Mouse (Mus musculus) ES-E14 (cell line): Measurements from ENCODE around the gene Slc39a11. TPM values are rescaled to one million over a fixed set of nuclear protein-coding genes. Genes with fewer than 3 reads are reported as not detected.

ENCODE experiments used
- DNase-seq: peaks from one replicate; pipeline ENCODE4 v3.0.0-alpha.2; 2013; ENCODE audit warnings: low read depth, low spot score
- H3K27ac ChIP-seq: 2 replicates; pipeline ENCODE4 v1.5.1; 2012; ENCODE audit warnings: low read depth, mild to moderate bottlenecking, low read length, moderate library complexity, mixed read lengths; ENCODE audit not compliant: poor library complexity, insufficient read depth, severe bottlenecking
- H3K36me3 ChIP-seq: 2 replicates; pipeline ENCODE4 v1.6.1; 2012; ENCODE audit warnings: mild to moderate bottlenecking, low read length, moderate library complexity, mixed read lengths; ENCODE audit not compliant: control insufficient read depth, poor library complexity, insufficient read depth, severe bottlenecking
- H3K4me1 ChIP-seq, 2 experiments: fragments of 150-350 bp in 1 of 2; sonication (generic) in 1 of 2; 2 replicates each; pipeline ENCODE4 v1.6.1; 2012; ENCODE audit warnings: low read length in 2 of 2, mild to moderate bottlenecking in 1 of 2, mixed read lengths in 1 of 2; ENCODE audit not compliant: control insufficient read depth in 2 of 2, insufficient read depth in 2 of 2, poor library complexity in 1 of 2
- H3K4me3 ChIP-seq, 2 experiments: fragments of 150-350 bp in 1 of 2; sonication (generic) in 1 of 2; 2 replicates each; pipeline ENCODE4 v1.5.1; 2012; ENCODE audit warnings: low read length in 2 of 2, low read depth in 1 of 2, mild to moderate bottlenecking in 1 of 2, mixed read lengths in 1 of 2; ENCODE audit not compliant: insufficient read depth in 1 of 2, poor library complexity in 1 of 2, severe bottlenecking in 1 of 2
- H3K9ac ChIP-seq: 2 replicates; pipeline ENCODE4 v1.6.1; 2012; ENCODE audit warnings: low read depth, mild to moderate bottlenecking, low read length, mixed read lengths; ENCODE audit not compliant: poor library complexity, insufficient read depth, severe bottlenecking
- H3K9me3 ChIP-seq: fragments of 150-350 bp; sonication (generic); 2 replicates; pipeline ENCODE4 v1.6.1; 2012; ENCODE audit warnings: low read depth, mild to moderate bottlenecking, low read length; ENCODE audit not compliant: control insufficient read depth, insufficient read depth
- CHD2 ChIP-seq: IDR thresholded peaks from 2 replicates; pipeline ENCODE4 v1.6.1; 2014; ENCODE audit warnings: mild to moderate bottlenecking, low read depth, low read length, inconsistent platforms
- HCFC1 ChIP-seq: IDR thresholded peaks from 2 replicates; pipeline ENCODE4 v1.6.1; 2012; ENCODE audit warnings: low read length, inconsistent platforms, borderline replicate concordance; ENCODE audit not compliant: insufficient read depth
- MAFK ChIP-seq: IDR thresholded peaks from 2 replicates; pipeline ENCODE4 v1.6.1; 2014; ENCODE audit warnings: mild to moderate bottlenecking, low read depth, low read length, inconsistent platforms; ENCODE audit not compliant: insufficient read depth
- ZC3H11A ChIP-seq: IDR thresholded peaks from 2 replicates; pipeline ENCODE4 v1.6.1; 2012; ENCODE audit warnings: low read depth, mild to moderate bottlenecking, inconsistent platforms, low read length, borderline replicate concordance
- ZNF384 ChIP-seq: IDR thresholded peaks from 2 replicates; pipeline ENCODE4 v1.6.1; 2012; ENCODE audit warnings: low read depth, low read length, inconsistent platforms
- in situ Hi-C, 2 experiments: fragments of 600-800 bp; cut with MboI; formaldehyde crosslinking; loops; one replicate each; pipeline ENCODE4 v1.15.1; 2025; ENCODE audit warnings: low sequenced_read_pairs in 2 of 2, inconsistent platforms in 1 of 2; ENCODE audit not compliant: unreplicated experiment in 2 of 2
- total RNA-seq: library from RNA; depleted of rRNA; stranded (reverse); fragments of 300-350 nt; gene quantifications from 2 replicates; pipeline ENCODE4 v1.2.3, GENCODE M21; 2012

The Slc39a11 gene
- total RNA-seq, 1 experiment, result 17.0 TPM

DNA sequence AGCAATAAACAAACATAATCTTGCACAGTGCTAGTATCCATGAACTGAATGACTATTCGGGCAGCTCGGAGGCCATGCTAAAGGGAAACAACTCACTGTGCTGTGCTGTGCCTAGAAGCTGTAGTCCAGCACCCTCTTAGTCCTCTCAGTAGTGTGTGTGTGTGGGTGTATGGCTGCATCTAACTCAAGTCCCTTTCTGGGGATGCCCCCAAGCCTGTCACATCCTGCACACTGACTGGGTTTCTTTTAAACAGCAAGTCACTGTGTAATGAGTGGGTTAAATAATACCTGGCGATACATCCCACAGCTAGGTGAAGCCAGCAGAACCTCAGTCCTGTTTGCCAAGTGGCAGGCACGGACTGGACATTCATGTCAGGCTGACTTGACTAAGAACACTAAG lies 8.9 kb upstream of the Slc39a11 start:
- H3K4me3 ChIP-seq, result no peak overlapping the region
- in situ Hi-C loops, result no loop called here
- H3K4me1 ChIP-seq, result peaks cover 2 to 4% of the 10 kb centered on the region in 2 experiments; a peak in 2 of 4 replicates
- DNase-seq, result no peak
- peaks cover 63% of the 10 kb centered on the region for H3K36me3 ChIP-seq
- H3K9me3 ChIP-seq, result no peaks in the 10 kb centered on the region
- H3K27ac ChIP-seq, result no peak overlapping the region
- no peak overlapping the region for H3K9ac ChIP-seq
- TF ChIP-seq ZNF384, result no peak
- TF ChIP-seq MAFK, result no peak
- TF ChIP-seq HCFC1, result no peak
- TF ChIP-seq CHD2, result no peak
- no peak for TF ChIP-seq ZC3H11A

- H3K9me3 ChIP-seq, result no peaks in the 10 kb centered on the region
- in situ Hi-C loops, result no loop called here
- no peak for TF ChIP-seq HCFC1
- TF ChIP-seq ZC3H11A, result no peak
- no peak for TF ChIP-seq ZNF384
- TF ChIP-seq CHD2, result no peak
- TF ChIP-seq MAFK, result no peak
Observed at GRCm38 (mm10) chr11:113658319-113658718, 8.4 kb upstream of the Slc39a11 start.

GRCm38 (mm10) chr11:113657221-113657620 lies 7.3 kb upstream of the Slc39a11 start:
- Histone ChIP-seq H3K9ac (no peak overlapping the region), H3K27ac (no peak overlapping the region), H3K4me3 (no peak overlapping the region), H3K36me3 (peaks cover 64% of the 10 kb centered on the region), H3K9me3 (no peaks in the 10 kb centered on the region), H3K4me1 (peaks cover 2 to 4% of the 10 kb centered on the region in 2 experiments; a peak in 2 of 4 replicates)
- TF ChIP-seq HCFC1, result no peak
- no peak for TF ChIP-seq MAFK
- TF ChIP-seq ZNF384, result no peak
- TF ChIP-seq ZC3H11A, result no peak
- no peak for TF ChIP-seq CHD2
- DNase-seq, result no peak
- in situ Hi-C loops, result no loop called here

More at GRCm38 (mm10) chr11:113658319-113658718, 8.4 kb upstream of the Slc39a11 start:
- H3K9ac ChIP-seq, result no peak overlapping the region
- H3K36me3 ChIP-seq, result peaks cover 64% of the 10 kb centered on the region
- no peak for DNase-seq
- H3K4me1 ChIP-seq, result peaks cover 2 to 4% of the 10 kb centered on the region in 2 experiments; a peak in 2 of 4 replicates
- no peak overlapping the region for H3K4me3 ChIP-seq
- H3K27ac ChIP-seq, result no peak overlapping the region

DNA sequence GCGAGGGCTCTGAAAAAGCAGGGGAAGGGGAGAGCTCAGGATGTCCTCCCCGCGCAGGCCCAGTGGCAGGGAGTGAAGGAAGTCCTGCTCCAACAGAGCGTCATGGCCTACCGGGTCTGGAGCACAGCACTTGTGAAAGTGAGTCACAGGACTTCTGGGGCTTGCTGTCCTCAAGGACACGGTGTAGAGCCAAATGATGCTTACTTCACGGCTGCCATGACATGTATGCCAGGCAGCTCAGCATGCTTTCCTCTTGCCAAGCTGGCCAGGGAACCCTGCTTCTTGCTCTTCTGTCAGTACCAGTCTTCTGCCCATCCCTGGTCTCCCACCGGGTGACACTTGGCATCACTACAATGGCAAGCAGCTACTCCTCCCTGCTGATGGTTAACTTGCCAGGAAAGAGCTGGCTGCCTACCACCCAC lies 6.6 kb upstream of the Slc39a11 start:
- DNase-seq, result no peak
- peaks cover 2 to 4% of the 10 kb centered on the region in 2 experiments; a peak in 2 of 4 replicates for H3K4me1 ChIP-seq
- no peak overlapping the region for H3K4me3 ChIP-seq
- peaks cover 59% of the 10 kb centered on the region for H3K36me3 ChIP-seq
- in situ Hi-C loops, result no loop called here
- H3K27ac ChIP-seq, result no peak overlapping the region
- no peak for TF ChIP-seq MAFK
- no peak for TF ChIP-seq ZNF384
- no peak for TF ChIP-seq ZC3H11A
- TF ChIP-seq HCFC1, result no peak
- TF ChIP-seq CHD2, result no peak
- H3K9me3 ChIP-seq, result no peaks in the 10 kb centered on the region
- H3K9ac ChIP-seq, result no peak overlapping the region

- no peak for DNase-seq
- peaks cover 50% of the 10 kb centered on the region for H3K36me3 ChIP-seq
- H3K9ac ChIP-seq, result no peak overlapping the region
- no peaks in the 10 kb centered on the region for H3K9me3 ChIP-seq
- H3K4me1 ChIP-seq, result peaks cover 5 to 13% of the 10 kb centered on the region in 2 experiments; a peak in 3 of 4 replicates
- in situ Hi-C loops, result no loop called here
- no peak overlapping the region for H3K4me3 ChIP-seq
- no peak overlapping the region for H3K27ac ChIP-seq
- TF ChIP-seq CHD2 (no peak), ZNF384 (no peak), HCFC1 (no peak), ZC3H11A (no peak), MAFK (no peak)
Observed at GRCm38 (mm10) chr11:113654561-113655270, 4.8 kb upstream of the Slc39a11 start.
